Mouse (Mus musculus) T-cell, adult 2 months (primary cell): ENCODE measurements around the gene Higd1a.
A peak's percentile ranks its signal among the peaks of the same experiment; 100 is the strongest.

Source experiments
- DNase-seq: peaks from one replicate; pipeline ENCODE4 v3.0.0; 2022; ENCODE audit warnings: low spot score

The Higd1a gene

DNA sequence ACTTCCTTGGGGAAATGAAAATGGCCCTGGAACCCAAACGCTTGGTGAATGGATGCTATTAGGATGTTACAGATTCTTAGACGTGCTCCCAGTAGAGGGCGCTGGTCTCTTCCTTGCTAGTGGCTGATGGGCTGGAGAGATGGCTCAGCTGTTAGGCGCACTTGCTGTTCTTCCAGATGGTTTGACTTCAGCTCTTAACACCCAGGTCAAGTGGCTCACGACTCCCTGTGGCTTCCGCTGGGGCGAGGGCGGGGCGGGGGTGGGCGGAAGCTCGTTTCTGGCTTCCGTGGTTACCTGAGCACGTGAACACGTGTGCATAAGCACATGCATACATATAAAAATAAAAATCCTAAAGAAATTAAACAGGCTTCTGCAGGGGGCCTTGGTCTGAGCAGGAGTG lies 22.7 kb upstream of the Higd1a start:
- DNase-seq = peak; percentile 25

DNA sequence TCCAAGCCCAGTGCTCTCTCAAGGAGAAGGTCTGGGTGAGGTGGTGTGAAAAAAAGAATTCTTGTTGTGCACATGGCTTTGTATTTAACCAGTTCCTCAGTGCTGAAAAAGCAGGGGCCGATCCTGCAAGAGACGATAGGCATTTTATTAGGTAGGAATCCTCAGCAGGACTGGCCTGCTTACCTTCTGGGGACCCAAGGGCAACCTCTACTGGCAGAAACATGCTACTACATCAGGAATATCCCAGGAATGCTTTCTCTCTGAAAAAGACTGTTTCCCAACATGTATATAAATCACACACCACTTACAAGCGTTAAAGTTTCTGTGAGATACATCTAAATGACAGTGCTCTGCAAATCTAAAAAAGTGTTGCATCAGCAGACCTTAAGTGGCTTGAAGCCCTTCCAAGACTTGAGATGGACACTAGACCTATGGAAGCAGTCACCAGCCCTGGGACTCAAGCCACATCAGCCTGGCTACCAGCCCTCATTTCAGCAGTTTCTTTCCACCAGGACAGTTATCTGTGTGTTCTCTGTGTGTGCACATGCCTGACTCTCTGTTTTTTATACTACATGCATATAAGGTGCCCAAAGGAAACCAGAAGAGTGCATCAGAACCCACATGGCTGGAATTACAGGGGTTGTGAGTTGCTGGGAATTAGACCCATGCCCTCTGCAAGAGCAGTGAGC lies 19.0 kb upstream of the Higd1a start:
- no peak for DNase-seq

DNA sequence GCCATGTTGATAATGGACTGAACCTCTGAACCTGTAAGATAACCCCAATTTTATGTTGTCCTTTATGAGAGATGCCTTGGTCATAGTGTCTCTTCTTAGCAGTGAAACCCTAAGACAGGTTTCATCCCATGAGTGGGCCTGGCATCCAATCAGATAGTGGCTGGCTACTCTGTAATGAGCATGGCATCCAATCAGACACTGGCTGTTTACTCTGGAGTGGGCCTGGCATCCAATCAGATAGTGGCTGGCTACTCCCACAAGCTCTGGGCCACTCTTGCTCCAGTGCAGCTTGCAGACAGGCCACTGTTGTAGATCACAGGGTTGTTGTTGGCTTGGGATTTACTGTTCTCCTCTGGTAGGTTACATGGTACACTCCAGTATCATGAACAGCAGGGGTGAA lies 15.4 kb upstream of the Higd1a start:
- no peak for DNase-seq

DNA sequence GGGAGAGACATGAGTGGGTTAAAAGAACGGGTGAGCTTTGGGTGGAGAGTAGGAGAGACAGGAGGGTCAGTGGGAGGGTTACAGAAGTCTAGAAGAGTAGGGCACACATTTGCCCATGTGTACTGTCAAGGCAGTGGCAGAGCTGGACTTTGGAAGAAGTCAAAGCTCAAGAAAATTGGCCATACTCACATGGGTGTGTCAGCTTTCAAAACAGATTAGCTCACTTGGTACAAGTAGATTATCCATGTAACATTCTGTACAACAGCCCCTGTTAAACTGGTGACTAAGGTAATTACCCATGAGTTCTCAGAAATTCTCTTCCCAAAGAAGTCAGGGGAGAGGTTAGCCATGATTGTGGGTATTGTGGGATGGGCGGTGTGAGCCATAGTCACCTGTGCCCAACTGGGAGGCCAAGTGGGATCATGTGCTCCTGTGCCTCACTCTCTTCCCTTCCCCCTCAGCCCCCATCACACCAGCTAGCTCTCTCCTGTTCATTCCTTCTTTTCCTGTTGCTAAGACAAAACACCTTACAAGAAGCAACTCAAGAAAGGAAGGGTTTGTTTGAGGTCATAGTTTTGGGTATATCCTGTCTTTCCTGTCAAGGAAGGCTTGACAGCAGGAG lies 14.0 kb upstream of the Higd1a start:
- no peak for DNase-seq

DNA sequence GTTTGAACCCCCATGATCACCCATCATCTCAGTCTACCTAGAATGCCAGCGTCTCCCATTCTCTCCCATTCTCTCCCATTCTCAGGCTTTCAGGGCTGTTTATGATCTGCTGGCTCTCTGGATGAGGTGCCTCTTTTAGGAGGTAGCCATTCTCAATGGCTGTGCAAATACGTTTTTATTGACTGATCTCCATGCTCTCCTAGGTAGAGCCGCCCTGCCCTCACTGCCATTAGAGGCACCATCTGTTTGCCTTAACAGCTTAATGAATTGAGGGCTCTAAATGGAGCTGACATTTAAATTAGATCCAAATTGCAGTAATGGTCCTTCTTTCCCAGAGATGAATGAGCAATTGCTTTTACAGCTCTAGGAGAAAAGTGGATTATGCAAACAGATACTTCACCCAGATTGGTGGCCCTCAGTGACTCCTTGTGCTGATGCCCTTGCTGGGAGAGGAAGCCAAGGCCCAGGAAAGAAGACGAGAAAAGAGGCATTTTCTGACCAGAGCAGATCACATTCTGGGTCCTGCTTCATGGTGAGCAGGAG lies 11.9 kb upstream of the Higd1a start:
- no peak for DNase-seq

DNA sequence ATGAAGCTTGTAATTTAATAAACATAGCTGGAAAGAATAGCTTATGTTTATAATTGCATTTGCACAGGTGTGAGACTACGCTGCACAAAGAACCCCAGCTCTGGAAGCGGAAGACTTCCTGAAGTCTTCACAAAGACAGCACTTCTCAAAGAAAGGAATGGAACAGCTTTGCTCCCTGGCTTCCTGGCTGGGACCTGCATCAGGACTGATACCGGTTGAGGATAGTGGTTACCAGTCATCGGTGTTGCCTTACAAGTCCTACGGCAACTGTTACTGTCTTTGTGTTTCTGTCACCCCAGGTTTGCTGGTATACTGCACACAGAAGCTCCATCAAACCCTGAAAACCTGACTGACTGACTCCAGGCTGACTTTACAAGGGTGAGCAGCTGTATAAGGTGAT lies 11.3 kb upstream of the Higd1a start:
- no peak for DNase-seq

DNA sequence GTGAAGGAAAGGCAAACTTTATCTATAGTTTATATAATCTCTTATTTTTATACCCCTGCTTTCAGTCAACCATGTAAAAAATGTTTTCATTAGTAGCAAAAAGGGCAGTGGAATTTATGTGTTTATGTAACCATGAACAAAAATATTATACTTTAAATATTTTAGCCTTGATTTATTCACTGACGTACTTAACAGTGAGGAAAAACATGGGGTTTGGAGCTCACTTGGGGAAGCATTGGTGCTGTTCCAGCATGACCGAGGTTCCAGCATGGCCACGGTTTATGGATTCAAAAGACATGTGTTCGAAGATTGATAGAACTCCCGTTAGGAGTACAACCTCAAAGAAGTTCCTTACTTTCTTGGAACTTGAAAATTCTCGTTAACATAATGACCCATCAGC lies 10.1 kb upstream of the Higd1a start:
- DNase-seq = no peak

DNA sequence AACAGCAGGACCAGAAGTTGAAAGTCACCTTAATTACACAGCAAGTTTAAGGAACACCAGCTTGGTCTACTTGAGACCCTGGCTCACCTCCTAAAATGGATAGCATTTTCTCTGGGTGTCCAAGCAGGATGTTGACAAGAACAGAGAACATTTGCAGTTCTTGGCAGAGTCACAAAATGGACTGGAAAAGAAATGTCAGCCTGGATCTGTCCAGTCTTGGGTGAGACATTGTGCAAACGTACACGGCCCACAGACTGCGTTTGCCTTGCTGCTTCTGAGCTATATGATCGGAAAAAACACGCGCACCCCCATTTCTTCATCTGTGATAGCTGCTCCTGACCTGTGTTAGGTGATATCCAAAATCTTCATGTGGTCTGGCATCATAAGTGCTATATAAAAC lies 9.5 kb upstream of the Higd1a start:
- DNase-seq = no peak

DNA sequence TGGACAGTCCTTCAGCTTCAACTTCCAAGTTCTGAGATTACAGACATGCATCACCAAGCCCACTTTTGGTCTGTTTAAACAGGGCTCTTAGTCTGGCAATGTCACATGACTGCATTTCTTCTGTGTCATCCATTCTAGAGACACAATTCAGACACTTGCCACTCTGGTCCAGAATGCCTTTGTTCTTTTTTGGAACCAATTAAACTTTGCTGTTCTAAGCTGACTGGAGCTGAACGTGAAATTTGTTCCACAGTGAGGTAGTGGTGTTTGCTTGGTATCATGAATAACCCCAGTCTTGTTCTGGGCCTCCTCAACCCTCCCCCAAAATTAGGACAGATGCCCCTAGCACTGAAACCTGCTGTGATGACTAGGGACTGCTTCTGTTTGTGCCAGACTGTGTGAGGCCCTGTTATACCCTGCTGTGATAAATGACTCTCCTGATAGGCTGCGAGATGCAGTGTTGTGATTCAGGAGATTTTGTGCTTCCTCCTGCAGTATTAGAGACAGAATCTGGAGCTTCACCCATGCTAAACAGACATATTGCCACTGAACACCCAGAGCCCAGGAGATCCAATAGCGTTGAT lies 7.4 kb upstream of the Higd1a start:
- DNase-seq = no peak

DNA sequence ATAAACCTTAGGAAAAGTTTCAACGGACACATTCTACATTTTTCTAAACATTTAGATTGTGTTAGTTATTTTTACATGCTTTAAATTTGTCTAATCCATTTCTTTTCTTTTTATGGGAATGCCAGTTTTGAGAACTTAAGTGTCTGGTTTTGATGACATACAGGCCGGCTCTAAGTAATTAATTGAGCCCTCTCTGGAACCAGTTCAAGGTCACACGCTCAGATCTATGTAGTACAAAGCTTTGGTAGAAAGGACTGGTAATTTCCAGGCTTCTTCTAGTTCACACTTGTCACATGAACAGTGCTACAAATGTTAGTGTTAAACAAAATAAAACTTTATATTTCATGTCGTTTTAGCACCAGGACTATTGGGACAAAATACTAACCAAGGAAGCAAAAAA lies 6.7 kb upstream of the Higd1a start:
- no peak for DNase-seq

DNA sequence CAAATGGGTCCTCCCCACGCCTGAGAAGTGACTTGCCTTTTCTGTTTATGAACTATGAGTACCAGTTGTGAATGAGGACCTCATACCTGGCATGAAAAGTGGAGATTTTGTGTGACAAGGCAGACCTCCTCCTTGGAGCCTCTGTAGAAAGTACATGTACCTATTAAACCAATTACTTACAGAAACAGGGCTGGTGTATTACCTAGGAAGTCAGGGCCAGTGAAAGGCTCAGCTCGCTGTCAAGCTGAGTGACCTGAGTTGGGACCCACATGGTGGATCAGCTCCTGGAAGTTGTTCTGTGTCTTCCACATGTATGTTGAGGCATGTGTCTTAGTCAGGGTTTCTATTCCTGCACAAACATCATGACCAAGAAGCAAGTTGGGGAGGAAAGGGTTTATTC lies 2.8 kb upstream of the Higd1a start:
- no peak for DNase-seq

DNA sequence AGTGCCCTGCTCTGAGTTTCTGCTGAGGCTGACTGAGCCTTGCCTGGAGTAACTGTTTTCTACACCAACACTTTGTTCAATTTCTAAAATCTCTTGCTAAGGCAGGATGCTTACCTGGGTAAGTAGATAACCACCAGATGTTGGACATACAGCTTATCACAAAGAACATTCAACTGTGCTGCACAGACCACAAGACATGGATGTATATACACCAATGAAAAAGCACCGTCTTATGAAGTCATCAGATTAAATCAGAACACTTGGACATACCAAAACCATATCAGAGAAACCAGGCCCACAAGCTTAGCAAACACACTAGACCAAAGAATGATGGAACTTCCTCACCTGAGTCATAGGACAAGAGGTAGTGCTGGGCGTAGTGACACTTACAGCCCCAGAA lies 1.2 kb upstream of the Higd1a start:
- no peak for DNase-seq

DNA sequence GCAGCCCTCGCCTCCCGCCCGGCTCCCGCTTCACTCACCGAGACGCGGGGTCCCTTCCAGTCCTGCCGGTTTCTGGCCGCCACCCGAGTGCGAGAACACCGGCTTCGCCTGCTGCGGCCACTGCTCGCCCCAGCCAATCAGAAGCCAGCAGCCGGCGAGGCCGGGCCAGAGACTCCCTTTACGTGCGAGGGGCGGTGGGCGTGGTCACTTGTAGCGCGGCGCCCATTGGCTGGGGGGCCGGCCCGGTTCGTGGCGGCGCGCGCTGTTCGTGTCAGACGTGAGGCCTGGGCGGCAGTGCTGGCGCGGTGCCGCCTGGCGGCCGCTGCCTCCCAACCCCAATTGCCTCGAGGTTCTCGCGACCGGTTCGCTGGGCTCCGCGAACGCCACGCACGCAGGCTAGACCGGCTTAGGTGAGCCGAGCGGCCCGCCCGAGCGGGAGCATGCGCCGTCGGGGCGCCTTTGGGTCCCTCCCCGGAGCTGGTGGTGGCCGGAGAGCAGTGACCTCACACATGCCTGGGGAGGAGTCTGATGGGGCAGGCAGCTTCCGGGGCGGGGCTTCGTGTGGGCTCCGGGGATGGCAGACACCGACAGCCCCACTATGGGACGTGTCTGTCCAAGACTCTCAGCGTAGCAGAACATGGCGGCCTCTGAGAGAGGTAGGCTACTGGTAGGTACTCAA lies 549 bp downstream of the Higd1a start:
- DNase-seq = peak; percentile 97

DNA sequence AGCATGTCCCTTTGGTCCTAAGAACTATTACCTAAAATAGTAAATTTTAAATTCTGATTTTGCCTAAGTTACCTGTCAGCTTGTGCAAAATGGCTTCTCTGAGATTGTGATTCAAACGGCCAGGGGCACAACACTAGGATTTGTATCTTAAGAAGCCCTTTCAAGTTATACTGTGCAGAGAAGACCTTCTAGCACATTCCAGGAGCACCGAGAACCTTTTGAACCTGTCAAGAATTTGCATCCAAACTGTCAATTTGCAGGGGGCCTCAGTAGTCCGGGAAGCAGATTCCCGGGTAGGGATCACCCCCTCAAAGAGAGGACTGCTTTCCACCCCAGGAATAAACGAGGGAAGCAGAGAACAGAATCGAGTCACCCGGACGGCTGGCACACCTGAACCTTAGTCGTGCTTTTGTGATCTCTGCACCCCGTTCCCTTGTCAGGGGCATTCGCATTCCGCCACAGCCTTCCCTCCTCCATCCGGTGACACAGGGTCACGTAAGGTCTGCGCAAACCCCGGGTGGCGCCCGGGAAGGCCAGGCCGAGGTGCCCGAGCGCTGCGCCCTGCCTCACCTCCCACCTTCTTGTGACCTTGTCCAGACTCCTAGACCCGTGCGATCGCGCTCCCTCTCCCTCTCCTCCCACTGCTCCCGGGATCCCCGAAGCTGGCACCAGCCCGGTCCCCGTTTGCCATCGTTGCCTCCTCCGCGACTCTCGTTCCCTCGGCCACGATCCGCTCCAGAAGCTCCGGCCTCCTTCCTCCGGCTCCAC lies 1.3 kb downstream of the Higd1a start:
- peak; percentile 52 for DNase-seq

DNA sequence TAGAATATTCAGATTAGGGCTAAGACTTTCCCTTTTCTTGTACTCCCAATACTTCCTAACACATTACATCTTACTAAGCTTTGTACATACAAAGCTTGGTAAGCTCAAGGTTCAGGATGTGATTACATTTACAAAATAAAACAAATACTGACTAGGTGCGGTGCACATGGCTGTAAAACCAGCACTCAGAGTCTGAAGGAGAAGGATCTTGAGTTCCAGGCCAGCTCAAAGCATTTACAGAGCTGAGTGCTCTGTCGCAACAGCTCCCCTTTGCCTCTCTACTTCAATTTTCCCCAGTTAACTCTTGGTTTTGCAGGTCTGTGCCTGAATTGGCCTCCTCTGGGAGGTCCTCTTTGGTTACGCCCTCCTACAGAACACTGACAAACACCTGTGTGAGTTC lies 3.9 kb downstream of the Higd1a start:
- DNase-seq = no peak

DNA sequence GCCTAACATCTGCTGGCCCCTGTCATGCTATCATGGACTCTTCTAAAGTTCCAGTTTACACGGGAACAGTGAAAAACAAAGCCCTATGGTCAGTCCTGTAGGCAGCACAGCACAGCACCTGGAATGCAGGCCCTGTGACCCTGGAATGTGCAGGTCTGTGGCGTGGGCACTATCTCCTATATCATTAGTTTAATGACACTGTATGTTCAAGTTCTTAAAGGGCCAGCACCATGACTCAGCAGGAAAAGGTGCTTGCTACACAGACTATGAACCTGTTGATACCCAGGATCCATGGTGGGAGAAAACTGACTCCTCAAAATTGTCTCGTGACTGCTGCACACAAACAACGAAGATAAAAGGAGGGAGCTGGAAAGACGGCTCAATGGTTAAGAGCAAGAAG lies 10.3 kb downstream of the Higd1a start:
- no peak for DNase-seq

DNA sequence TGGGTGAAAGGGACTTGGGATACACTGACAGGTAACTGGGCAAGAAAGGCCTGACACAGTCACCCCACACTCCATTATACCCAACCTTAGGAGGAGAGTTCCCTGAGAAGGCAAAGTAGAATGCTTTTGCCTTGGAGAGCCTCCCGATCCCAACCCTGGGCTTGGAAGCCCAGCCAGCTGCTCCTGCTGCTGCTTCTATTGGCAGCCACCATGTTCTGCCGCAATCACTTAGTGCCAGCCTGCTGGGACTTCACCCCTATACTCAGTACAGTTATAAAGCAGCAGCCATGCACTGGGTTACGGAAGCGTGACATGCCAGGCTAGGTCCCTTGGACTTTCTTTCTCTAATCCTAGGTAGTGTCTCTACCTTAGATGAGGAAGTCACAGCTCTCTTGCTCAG lies 11.0 kb downstream of the Higd1a start:
- DNase-seq = no peak

DNA sequence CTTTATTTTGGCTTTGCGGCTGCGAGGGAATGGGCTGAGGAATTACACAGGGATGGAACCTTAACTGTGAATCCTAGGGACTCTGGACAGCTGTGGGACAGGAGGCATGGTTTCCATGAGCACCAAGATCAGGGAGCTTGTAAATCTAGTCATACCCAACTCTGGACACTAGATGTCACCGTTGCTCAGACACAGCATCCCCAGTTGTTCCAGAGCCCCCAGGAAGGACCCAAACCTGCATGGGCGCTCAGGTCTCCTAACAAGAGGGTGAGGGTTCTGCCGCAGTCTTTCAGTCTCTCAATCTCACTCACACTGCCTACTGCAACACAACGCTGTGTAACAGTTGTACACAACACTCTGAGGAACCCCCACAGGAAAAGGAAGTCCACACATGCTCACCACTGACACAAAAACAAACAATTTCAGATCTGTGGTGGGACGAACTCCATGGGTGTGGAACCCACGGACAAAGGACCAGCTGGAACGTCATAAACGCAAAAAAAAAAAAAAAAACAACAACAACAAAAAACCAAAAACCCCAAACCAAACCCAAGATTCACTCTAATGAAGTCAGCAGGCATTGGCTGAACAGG lies 11.5 kb downstream of the Higd1a start:
- DNase-seq = peak; percentile 42

DNA sequence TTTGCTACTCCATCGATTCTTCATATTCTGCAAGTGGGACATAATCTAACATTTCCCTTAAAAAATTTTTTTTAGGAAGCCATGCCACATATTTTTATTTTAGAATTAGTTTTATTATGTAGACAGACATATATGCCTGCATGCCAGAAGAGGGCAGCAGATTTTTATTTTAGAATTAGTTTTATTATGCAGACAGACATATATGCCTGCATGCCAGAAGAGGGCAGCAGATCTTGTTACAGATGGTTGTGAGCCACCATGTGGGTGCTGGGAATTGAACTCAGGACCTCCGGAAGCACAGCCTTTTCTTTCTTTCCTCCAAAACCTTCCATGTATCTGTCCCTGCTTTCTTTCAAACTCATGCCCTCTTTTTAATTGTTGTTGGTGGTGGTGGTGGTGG lies 15.2 kb downstream of the Higd1a start:
- no peak for DNase-seq

DNA sequence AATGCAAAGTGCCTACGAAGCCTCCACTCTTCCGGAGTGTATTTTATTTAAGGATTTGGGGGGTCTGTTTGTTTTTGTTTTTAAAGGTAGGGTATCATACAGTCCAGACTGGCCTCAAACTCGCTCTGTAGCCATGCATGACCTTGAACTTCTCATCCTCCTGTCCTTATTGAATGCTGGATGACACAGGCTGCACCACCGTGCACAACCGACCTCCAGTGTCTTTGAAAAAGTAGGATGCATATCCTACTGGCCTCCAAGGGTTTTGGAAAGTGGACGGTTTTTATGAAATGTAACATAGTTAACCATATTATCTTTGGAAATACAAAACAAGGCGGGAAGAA lies 18.6 kb downstream of the Higd1a start:
- DNase-seq = no peak

DNA sequence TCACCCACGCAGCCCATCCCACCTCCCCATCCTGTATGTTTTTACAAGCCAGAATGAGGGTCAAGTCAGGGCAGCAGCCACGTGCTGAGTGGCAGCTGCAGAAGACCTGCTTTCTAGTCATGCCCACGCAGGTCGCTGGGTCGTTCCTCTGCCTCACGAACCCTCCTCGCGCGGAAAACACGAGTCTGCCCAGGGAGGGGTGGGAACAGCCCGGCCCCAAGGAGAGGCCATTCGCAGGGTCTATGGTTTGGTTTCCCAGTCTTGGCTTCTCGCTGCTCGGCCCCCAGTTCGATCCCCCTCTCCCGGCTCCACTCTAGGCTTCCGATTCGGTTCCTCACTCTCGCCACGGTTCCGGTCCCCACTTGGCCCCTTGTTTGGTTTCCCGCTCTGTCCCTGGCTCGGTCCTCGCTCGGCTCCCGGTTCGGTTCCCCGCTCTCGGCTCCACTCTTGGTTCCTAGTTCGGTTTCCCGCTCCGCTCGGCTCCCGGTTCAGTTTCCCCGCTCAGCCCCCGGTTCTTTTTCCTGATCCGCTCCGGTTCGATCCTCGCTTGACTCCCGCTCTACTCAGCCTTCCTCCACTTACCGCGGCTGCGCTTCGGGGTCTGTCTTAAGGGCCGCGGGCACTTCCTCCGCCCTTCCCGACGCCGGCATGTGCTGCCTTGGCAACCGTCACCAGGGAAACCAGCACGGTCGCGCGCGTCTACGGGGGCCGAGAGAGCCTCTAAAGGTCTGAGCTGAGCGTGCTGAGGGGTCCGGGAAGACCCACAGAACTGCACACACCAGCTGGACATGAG lies 19.1 kb downstream of the Higd1a start, which contains the start of gene Ccdc13:
Gene Ccdc13 (minus strand): TSS at position 633 of the 793 bp plus-strand sequence.
- DNase-seq = peak; percentile 47
